In genomic region chr3:159884802-159885201, GRCm38 (mm10) we compare ENCODE assay signal across 9 mouse cellular contexts. TPM values are rescaled to one million over a fixed set of nuclear protein-coding genes. Genes with fewer than 3 reads are reported as not detected.
A peak's percentile ranks its signal among the peaks of the same experiment; 100 is the strongest.
DNase-seq lines count a peak whose midpoint lies in the region; ATAC-seq and TF ChIP-seq lines count a peak whose summit lies in the region.
"Had no signal": no experiment of that assay in that cellular context is flagged by ENCODE, and none has a peak within 500 bp of the region (broad histone marks: within the 10 kb centered on the region; RNA-seq: fewer than 3 reads in every experiment).

No protein-coding gene starts in this region.

- peaks cover 8% of the 10 kb centered on the region for H3K4me1 ChIP-seq in heart, adult 2 months (ENCODE audit: control insufficient read depth, insufficient read depth, low read length)
- H3K4me1 ChIP-seq in heart, embryonic 14.5 days (ENCODE audit: control insufficient read depth in 2 of 2, insufficient read depth in 2 of 2, low read length in 2 of 2), result peaks cover 6 to 43% of the 10 kb centered on the region in 2 experiments
- H3K4me1 ChIP-seq in midbrain, embryonic 11.5 days (ENCODE audit: control insufficient read depth, insufficient read depth, low read length), result peaks cover 21% of the 10 kb centered on the region

- intact Hi-C loops in heart, adult 2 months (cut with DNase I), result loop anchor here (2.0 kb wide), 1 partner anchor 44 kb away; no protein-coding TSS in a partner anchor

- H3K27me3 ChIP-seq in heart, adult 2 months (ENCODE audit: control insufficient read depth, insufficient read depth, low read length), result no peaks in the 10 kb centered on the region
- H3K27me3 ChIP-seq in Patski, result no peaks in the 10 kb centered on the region
- H3K27me3 ChIP-seq in heart, embryonic 14.5 days (ENCODE audit: control insufficient read depth, insufficient read depth, low read length), result no peaks in the 10 kb centered on the region
- H3K27me3 ChIP-seq in midbrain, embryonic 11.5 days (ENCODE audit: control insufficient read depth, insufficient read depth, low read length), result no peaks in the 10 kb centered on the region

- TF ChIP-seq CTCF in heart, adult 2 months (IDR thresholded peaks at IDR 0.05), result no peak
- TF ChIP-seq CTCF in Patski (IDR thresholded peaks at IDR 0.05), result no peak

- H3K36me3 ChIP-seq in heart, adult 2 months (ENCODE audit: control insufficient read depth, insufficient read depth, low read length), result peaks cover 17% of the 10 kb centered on the region
- 0 out of 2 replicates have a peak, but pooled peaks cover 3% of the 10 kb centered on the region for H3K36me3 ChIP-seq in heart, embryonic 14.5 days (ENCODE audit: control insufficient read depth, insufficient read depth, low read length)
- H3K36me3 ChIP-seq in midbrain, embryonic 11.5 days (ENCODE audit: control insufficient read depth, insufficient read depth, low read length), result no peaks in the 10 kb centered on the region

- no peak for DNase-seq in heart, adult 2 months
- DNase-seq in heart, adult 9 months (ENCODE audit: low spot score in 2 of 2), result no peak
- no peak for DNase-seq in Patski (ENCODE audit: low read depth, low spot score)
- no peak for DNase-seq in midbrain, embryonic 11.5 days (ENCODE audit: low spot score, missing footprints)
- DNase-seq in c-Kit-positive CD71-positive TER-119-positive erythroid progenitor cells, embryonic 14.5 days (ENCODE audit: low spot score), result no peak
- DNase-seq in cerebellum, postnatal 36 days, result no peak
- no peak for DNase-seq in lung, postnatal 36 days
- DNase-seq: thymus, postnatal 4 days had no signal

- no peak for TF ChIP-seq POLR2A in heart, adult 2 months (IDR thresholded peaks at IDR 0.05; ENCODE audit: insufficient read depth, low read depth, low read length)

- CTCF ChIA-PET in Patski (lab: Charles Lee), result interaction anchor here (1.4 to 3.8 kb wide), 6 partner anchors 16 to 224 kb away, joined by 4 to 23 read pairs (median 6); partner anchors contain the start of gene Wls

- peak; percentile 15 for ATAC-seq in Patski
- ATAC-seq in heart, embryonic 14.5 days (ENCODE audit: insufficient number of reproducible peaks, insufficient read depth, low FRiP score, low read depth), result 0 out of 2 replicates have a peak, but pooled peaks have one; percentile 26
- peak; percentile 53 for ATAC-seq in midbrain, embryonic 11.5 days (ENCODE audit: low FRiP score)

- H3K9me3 ChIP-seq in heart, embryonic 14.5 days (ENCODE audit: control insufficient read depth, low read length), result no peaks in the 10 kb centered on the region
- H3K9me3 ChIP-seq in midbrain, embryonic 11.5 days (ENCODE audit: control insufficient read depth, low read length), result no peaks in the 10 kb centered on the region

- in situ Hi-C loops in Patski (cut with MboI; ENCODE audit: low pct_unique_long_range_greater_than_20kb), result loop anchor here (5.0 kb wide), 1 partner anchor 43 kb away; no protein-coding TSS in a partner anchor

- POLR2A ChIA-PET in Patski (lab: Charles Lee), result interaction anchor here (1.5 to 5.3 kb wide), 2 partner anchors 44 to 53 kb away, joined by 7 to 24 read pairs; partner anchors contain the start of gene Wls

- no peak for TF ChIP-seq EP300 in heart, adult 2 months (IDR thresholded peaks at IDR 0.05; ENCODE audit: insufficient read depth, low read depth, low read length)

- no peak overlapping the region for H3K9ac ChIP-seq in heart, adult 2 months (ENCODE audit: low read depth, low read length)
- H3K9ac ChIP-seq in heart, embryonic 14.5 days (ENCODE audit: low read length), result no peak overlapping the region
- no peak overlapping the region for H3K9ac ChIP-seq in midbrain, embryonic 11.5 days (ENCODE audit: low read length)

- H3K4me2 ChIP-seq in heart, embryonic 14.5 days (ENCODE audit: low read length), result peak overlapping the region; percentile 43
- no peak overlapping the region for H3K4me2 ChIP-seq in midbrain, embryonic 11.5 days

- no peak overlapping the region for H3K4me3 ChIP-seq in heart, adult 2 months
- H3K4me3 ChIP-seq in heart, embryonic 14.5 days (ENCODE audit: control insufficient read depth in 1 of 2, insufficient read depth in 1 of 2, low read depth in 1 of 2, low read length in 2 of 2), result no peak overlapping the region
- H3K4me3 ChIP-seq in midbrain, embryonic 11.5 days (ENCODE audit: low read depth, low read length), result no peak overlapping the region

- peak overlapping the region; percentile 8; the same call in 1 of the 2 replicates for H3K27ac ChIP-seq in heart, adult 2 months
- peak overlapping the region; percentile 88 to 91 for H3K27ac ChIP-seq in heart, embryonic 14.5 days (replicated peaks in 1 of 2; ENCODE audit: control insufficient read depth in 1 of 2, insufficient read depth in 1 of 2, low read depth in 2 of 2, low read length in 2 of 2)
- H3K27ac ChIP-seq in midbrain, embryonic 11.5 days (ENCODE audit: low read depth, low read length), result peak overlapping the region; percentile 84

- H3K79me2 ChIP-seq in heart, adult 2 months (replicated peaks; ENCODE audit: control insufficient read depth, insufficient read depth, low read length), result no peaks in the 10 kb centered on the region; the same call in 1 of the 2 replicates

RNA-seq across cellular contexts. Expression of gene Wls, which starts 45.3 kb away (rescaled TPM):
- 10 to 100 TPM; 37.7 to 39.0 TPM for total RNA-seq in heart, adult 2 months (2021)
- polyA plus RNA-seq in heart, adult 2 months (2012; rRNA removed), result 26.2 and 53.5 TPM in 2 replicates
- 565 TPM for polyA plus RNA-seq in Patski (2021)
- polyA plus RNA-seq in heart, embryonic 14.5 days (2014; fragmentation: Nextera tagmentation; extraction: Ambion mirVana), result 150 TPM in 2 replicates
- 212 and 215 TPM in 2 replicates for polyA plus RNA-seq in midbrain, embryonic 11.5 days (2014; fragmentation: Nextera tagmentation; extraction: Ambion mirVana)

Comparison
In these comparisons a context has a peak if more than half of its experiments do, and no peak if none do; other contexts are left out.
1. H3K27ac ChIP-seq: peak in every context shown above with its lines; median percentile 90 in heart, embryonic 14.5 days; 84 in midbrain, embryonic 11.5 days; 8 in heart, adult 2 months.